Mouse (Mus musculus) liver, adult 10 weeks (tissue): ENCODE data around the gene Gorasp1. TPM values are rescaled to one million over a fixed set of nuclear protein-coding genes. Genes with fewer than 3 reads are reported as not detected.

Experiments used
- polyA plus RNA-seq: library from polyadenylated mRNA; stranded (reverse); fragments of 350-450 nt; fragmentation: Illumina TruSeq; extraction: RNeasy Lipid Tissue Mini Kit (QIAGEN cat#74804); gene quantifications from one replicate; pipeline ENCODE4 v1.2.3, GENCODE M21; 2014; ENCODE audit warnings: low read depth, low replicate concordance

The Gorasp1 gene
- 2.6 TPM for polyA plus RNA-seq

DNA sequence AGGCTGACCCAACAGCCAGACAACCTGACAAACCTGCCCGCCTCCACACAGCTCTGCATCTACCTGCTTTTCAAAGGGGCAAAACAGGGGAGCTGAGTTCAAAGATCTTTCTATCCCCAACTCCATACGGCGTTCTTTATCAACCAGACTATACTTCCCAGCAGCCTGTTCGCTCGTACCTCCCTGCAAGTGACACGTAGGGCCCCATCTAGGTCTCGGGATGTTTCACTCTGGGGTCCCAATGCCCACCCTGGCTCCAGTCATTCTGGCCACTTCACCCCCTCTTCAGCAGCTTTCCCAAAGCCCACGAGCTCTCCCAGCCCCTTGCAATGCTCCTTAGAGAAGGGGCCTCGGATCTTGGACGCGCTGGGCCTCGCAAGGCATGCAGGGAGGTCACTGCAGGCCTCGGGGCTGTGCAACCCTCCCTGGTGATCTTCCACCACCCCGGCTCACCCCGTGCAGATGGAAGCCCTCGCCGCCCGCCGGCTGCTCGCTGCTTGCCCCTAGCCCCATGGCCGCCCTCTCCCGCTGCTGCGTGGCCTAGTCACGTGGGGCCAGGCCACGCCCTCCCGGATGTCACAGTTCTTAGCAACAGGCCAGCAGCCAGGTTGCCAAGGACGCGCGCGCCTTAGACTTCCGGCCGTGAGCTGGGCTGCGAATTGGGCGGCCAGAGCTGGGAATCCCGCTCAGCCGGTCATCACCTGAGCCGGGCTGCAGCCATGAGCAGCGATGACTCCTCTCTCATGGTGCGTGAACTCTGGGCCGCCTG, at the start of gene Gorasp1, which contains the start of gene Ttc21a:
TSS of gene Gorasp1 (minus strand) at position 561 of the 769 bp plus-strand sequence.
TSS of gene Ttc21a (plus strand) at position 602 of the 769 bp plus-strand sequence.

DNA sequence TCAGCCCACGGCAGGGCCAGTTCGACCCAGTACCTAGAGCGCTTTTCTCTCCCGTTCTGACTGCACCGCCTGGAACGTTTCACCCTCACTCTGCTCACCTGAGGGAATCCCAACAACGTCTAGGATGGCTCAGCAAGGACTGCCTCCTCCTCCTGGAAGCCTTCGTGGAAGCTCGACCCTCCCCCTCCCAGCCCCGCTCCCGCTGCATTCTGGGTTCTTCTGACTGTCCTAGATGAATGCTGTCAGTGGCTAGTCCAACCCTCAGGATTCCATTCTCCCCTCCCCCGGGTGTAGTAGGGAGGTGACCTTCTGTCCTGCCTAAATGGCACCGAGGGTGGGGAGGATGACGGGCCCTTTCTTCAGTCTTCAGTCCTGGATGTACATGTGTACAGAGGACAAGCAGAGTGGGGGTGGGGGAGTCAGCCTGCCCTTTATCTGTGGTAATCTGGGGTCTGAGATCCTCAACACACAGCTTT, 47.2 kb upstream of the Gorasp1 start, which contains the start of gene Csrnp1:
TSS of gene Csrnp1 (minus strand) at position 123 of the 476 bp plus-strand sequence.

DNA sequence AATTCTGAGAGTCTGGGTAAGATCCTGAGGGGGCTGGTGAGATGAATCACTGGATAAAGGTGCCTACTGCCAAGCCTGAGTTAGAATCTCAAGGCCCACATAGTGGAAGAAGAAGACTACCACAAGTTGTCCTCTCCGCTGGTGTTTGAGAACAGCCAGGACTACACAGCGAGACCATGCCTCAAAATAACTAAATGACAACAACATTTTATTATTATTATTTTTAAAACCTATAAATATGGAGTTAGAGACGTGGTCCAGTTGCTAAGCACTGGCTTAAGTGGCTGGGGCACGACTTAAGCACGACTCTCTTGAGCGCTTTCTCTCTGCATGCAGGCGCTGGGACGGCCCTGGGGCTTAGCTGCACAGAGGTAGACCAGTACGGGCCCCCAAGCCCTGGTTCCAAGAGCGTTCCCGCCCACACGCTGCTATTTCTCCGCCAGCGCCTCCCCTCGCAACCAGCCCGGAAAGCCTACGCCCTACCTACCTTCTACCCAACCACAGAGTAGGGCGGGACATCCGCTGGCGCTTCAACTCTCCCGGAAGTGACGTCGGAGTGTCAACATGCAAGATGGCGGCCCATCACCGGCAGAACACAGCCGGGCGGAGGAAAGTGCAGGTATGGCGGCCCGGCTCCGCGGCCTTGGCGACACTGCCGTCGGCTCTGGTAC, 42.9 kb downstream of the Gorasp1 start, which contains the start of gene Wdr48:
TSS of gene Wdr48 (plus strand) at position 540 of the 671 bp plus-strand sequence.

Other genes starting within 250 kb of the Gorasp1 start
- not detected for gene Scn10a, start 218.2 kb downstream of the Gorasp1 start, polyA plus RNA-seq
- gene Scn11a, start 112.1 kb downstream of the Gorasp1 start, polyA plus RNA-seq = not detected
- 22.5 TPM for gene Wdr48, start 42.7 kb downstream of the Gorasp1 start, polyA plus RNA-seq
- gene Ttc21a, start within 50 bp of the Gorasp1 start, polyA plus RNA-seq = not detected
- 0.50 TPM for gene Csrnp1, start 47.1 kb upstream of the Gorasp1 start, polyA plus RNA-seq
- gene Xirp1, start 86.0 kb upstream of the Gorasp1 start, polyA plus RNA-seq = not detected
- gene Cx3cr1, start 132.3 kb upstream of the Gorasp1 start, polyA plus RNA-seq = 0.50 TPM
- not detected for gene Ccr8, start 154.5 kb upstream of the Gorasp1 start, polyA plus RNA-seq
- gene Slc25a38, start 172.8 kb upstream of the Gorasp1 start, polyA plus RNA-seq = 3.0 TPM
- 85.7 TPM for gene Rpsa, start 190.1 kb upstream of the Gorasp1 start, polyA plus RNA-seq
- not detected for gene Mobp, start 212.1 kb upstream of the Gorasp1 start, polyA plus RNA-seq